Mouse (Mus musculus): ENCODE data around the gene Ankrd2. TPM values are rescaled to one million over a fixed set of nuclear protein-coding genes. Genes with fewer than 3 reads are reported as not detected.
"Not testable (repeated sequence)": the region's sequence is repeated elsewhere in the genome, so short reads cannot be mapped to it uniquely, and the experiment has no call there.

Ankrd2 gene
- total RNA-seq, 2 experiments from 2014 or later, result 0.32 TPM; not detected in 1

GRCm38 (mm10) chr19:42080469-42080868 is 44.7 kb downstream of the Ankrd2 start:
- no peak for DNase-seq (ENCODE audit: low spot score in 2 of 2)
- intact Hi-C loops (cut with DNase I), result no loop called here

- DNase-seq (ENCODE audit: low spot score in 2 of 2); intact Hi-C loops (cut with DNase I): not testable (repeated sequence)
These were observed 45.8 kb downstream of the Ankrd2 start for GRCm38 (mm10) chr19:42081613-42082012.

GRCm38 (mm10) chr19:42085690-42086089 is 49.9 kb downstream of the Ankrd2 start:
- intact Hi-C loops (cut with DNase I), result no loop called here
- DNase-seq (ENCODE audit: low spot score in 2 of 2), result peak in 1 of 2 experiments; percentile 13

- intact Hi-C loops (cut with DNase I), result no loop called here
- peak; percentile 94 to 95 for DNase-seq (ENCODE audit: low spot score in 2 of 2)
These were observed 50.4 kb downstream of the Ankrd2 start, which contains the start of gene Morn4 for GRCm38 (mm10) chr19:42086166-42086565. TSS of gene Morn4 (minus strand) at chr19:42086357.

- DNase-seq (ENCODE audit: low spot score in 2 of 2), result peak; percentile 46 to 66
- intact Hi-C loops (cut with DNase I), result no loop called here
These were observed 53.4 kb downstream of the Ankrd2 start for GRCm38 (mm10) chr19:42089103-42089747.

GRCm38 (mm10) chr19:42089748-42090595 is 54.2 kb downstream of the Ankrd2 start, which contains the start of gene Pi4k2a:
TSS of gene Pi4k2a (plus strand) at chr19:42090470.
- intact Hi-C loops (cut with DNase I), result loop anchor here (2.0 to 5.0 kb wide), 2 partner anchors 39 to 77 kb away; partner anchors contain the start of gene Avpi1

GRCm38 (mm10) chr19:42090637-42091141 is 54.9 kb downstream of the Ankrd2 start:
- intact Hi-C loops (cut with DNase I), result loop anchor here (2.0 to 5.0 kb wide), 2 partner anchors 38 to 77 kb away; partner anchors contain the start of gene Avpi1
- peak; percentile 24 to 26 for DNase-seq (ENCODE audit: low spot score in 2 of 2)

More at GRCm38 (mm10) chr19:42089748-42090595, 54.2 kb downstream of the Ankrd2 start, which contains the start of gene Pi4k2a:
- DNase-seq (ENCODE audit: low spot score in 2 of 2), result peak; percentile 99 to 100

Other genes starting within 250 kb of the Ankrd2 start
- 1 to 10 TPM; 3.0 TPM for gene Arhgap19, start 234.0 kb upstream of the Ankrd2 start, total RNA-seq (2021)
- gene Frat1, start 206.0 kb upstream of the Ankrd2 start, total RNA-seq (2021), result 10 to 100 TPM; 11.2 to 14.7 TPM
- 10 to 100 TPM; 10.5 to 10.6 TPM for gene Frat2, start 187.9 kb upstream of the Ankrd2 start, total RNA-seq (2021)
- gene Rrp12, start 139.8 kb upstream of the Ankrd2 start, total RNA-seq (2021), result 10 to 100 TPM; 39.2 to 42.1 TPM
- 100 to 1,000 TPM; 601 to 606 TPM for gene Pgam1, start 124.1 kb upstream of the Ankrd2 start, total RNA-seq (2021)
- 10 to 100 TPM; 21.9 to 27.2 TPM for gene Exosc1, start 102.6 kb upstream of the Ankrd2 start, total RNA-seq (2021)
- 10 to 100 TPM; 54.9 to 60.4 TPM for gene Zdhhc16, start 102.5 kb upstream of the Ankrd2 start, total RNA-seq (2021)
- gene Mms19, start 54.8 kb upstream of the Ankrd2 start, total RNA-seq (2021), result 10 to 100 TPM; 26.7 to 35.6 TPM
- 10 to 100 TPM; 11.2 to 12.8 TPM for gene Ubtd1, start 54.2 kb upstream of the Ankrd2 start, total RNA-seq (2021)
- gene Hoga1, start 9.6 kb downstream of the Ankrd2 start, total RNA-seq (2021), result 1 to 10 TPM; 4.2 to 5.6 TPM
- gene 4933411K16Rik, start 16.2 kb downstream of the Ankrd2 start, total RNA-seq (2021), result under 1 TPM; 0.57 to 0.68 TPM
- 10 to 100 TPM; 65.3 to 66.9 TPM for gene Morn4, start 50.4 kb downstream of the Ankrd2 start, total RNA-seq (2021)
- gene Pi4k2a, start 54.5 kb downstream of the Ankrd2 start, total RNA-seq (2021), result 10 to 100 TPM; 52.3 to 54.5 TPM
- gene Avpi1, start 93.1 kb downstream of the Ankrd2 start, total RNA-seq (2021), result 10 to 100 TPM; 28.8 to 29.0 TPM
- 10 to 100 TPM; 10.3 to 11.1 TPM for gene Marveld1, start 111.4 kb downstream of the Ankrd2 start, total RNA-seq (2021)
- 10 to 100 TPM; 93.8 to 94.6 TPM for gene Zfyve27, start 128.0 kb downstream of the Ankrd2 start, total RNA-seq (2021)
- gene Sfrp5, start 166.3 kb downstream of the Ankrd2 start, total RNA-seq (2021), result under 1 TPM; 0.31 to 0.80 TPM
- 100 to 1,000 TPM; 131 to 146 TPM for gene Golga7b, start 211.6 kb downstream of the Ankrd2 start, total RNA-seq (2021)

Data from left cerebral cortex, postnatal 14 days (tissue).